Mouse (Mus musculus): ENCODE measurements at regions not wholly inside any gene's neighbourhood (a gene's known extent, or its start where the extent isn't known, plus 50 kb on each side); places are given as distances from the start of the nearest gene placed in this dataset.

DNA sequence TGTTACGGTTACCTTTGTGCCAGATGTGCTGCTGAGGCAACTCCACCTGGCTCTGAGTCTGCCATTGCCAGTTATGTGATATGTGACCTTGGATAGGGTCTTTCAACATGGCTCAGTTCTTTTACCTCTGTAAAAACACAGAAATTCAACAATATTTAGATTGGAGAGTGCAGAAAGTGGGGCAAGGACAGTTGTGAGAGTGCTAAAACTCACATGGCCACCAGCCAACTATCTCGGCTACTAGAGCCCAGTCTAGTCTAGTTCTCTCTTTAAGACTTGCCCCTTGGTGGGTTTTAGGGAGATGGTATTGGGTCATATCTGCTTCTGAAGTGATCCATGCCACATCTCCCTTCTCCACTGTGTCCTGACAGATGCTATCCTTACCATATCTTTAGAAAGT is 233.0 kb downstream of the Phf14 start:
- TF ChIP-seq POLR2A (IDR thresholded peaks at IDR 0.05; ENCODE audit: extremely low read depth, insufficient read depth, low read length) (no peak), CTCF (IDR thresholded peaks at IDR 0.05; ENCODE audit: extremely low read depth, insufficient read depth, low read length) (no peak)
